Mouse (Mus musculus) Muller cell, postnatal 12 days (primary cell): ENCODE data around the gene Olfr223.
"Not testable (repeated sequence)": the region's sequence is repeated elsewhere in the genome, so short reads cannot be mapped to it uniquely, and the experiment has no call there.

Experiments
- DNase-seq: peaks from one replicate; pipeline ENCODE4 v3.0.0-alpha.2; 2015; ENCODE audit errors: inconsistent ontology term

Gene Olfr223

GRCm38 (mm10) chr11:59596950-59597349 is 3.9 kb upstream of the Olfr223 start:
- no peak for DNase-seq

GRCm38 (mm10) chr11:59596091-59596490 is 3.0 kb upstream of the Olfr223 start:
- DNase-seq = no peak

GRCm38 (mm10) chr11:59589496-59589895 is 3.6 kb downstream of the Olfr223 start:
- DNase-seq = no peak

GRCm38 (mm10) chr11:59584539-59584938 is 8.6 kb downstream of the Olfr223 start:
- DNase-seq = peak; percentile 18

- not testable (repeated sequence) for DNase-seq
Measured at GRCm38 (mm10) chr11:59576135-59576534, 17.0 kb downstream of the Olfr223 start, which contains the start of gene Olfr222. TSS of gene Olfr222 (minus strand) at chr11:59576235.

- DNase-seq = no peak
Measured at GRCm38 (mm10) chr11:59575726-59576125, 17.4 kb downstream of the Olfr223 start.

GRCm38 (mm10) chr11:59569306-59569705 is 23.8 kb downstream of the Olfr223 start:
- DNase-seq = peak; percentile 4

- no peak for DNase-seq
Measured at GRCm38 (mm10) chr11:59562837-59563236, 30.3 kb downstream of the Olfr223 start.

GRCm38 (mm10) chr11:59562336-59562735 is 30.8 kb downstream of the Olfr223 start:
- DNase-seq = no peak

GRCm38 (mm10) chr11:59560906-59561305 is 32.2 kb downstream of the Olfr223 start:
- no peak for DNase-seq

- no peak for DNase-seq
Measured at GRCm38 (mm10) chr11:59554535-59554934, 38.6 kb downstream of the Olfr223 start.

- no peak for DNase-seq
Measured at GRCm38 (mm10) chr11:59554127-59554526, 39.0 kb downstream of the Olfr223 start.

- DNase-seq = no peak
Measured at GRCm38 (mm10) chr11:59544005-59544404, 49.1 kb downstream of the Olfr223 start.

GRCm38 (mm10) chr11:59543376-59543775 is 49.7 kb downstream of the Olfr223 start:
- no peak for DNase-seq

GRCm38 (mm10) chr11:59542442-59542841 is 50.6 kb downstream of the Olfr223 start:
- no peak for DNase-seq

GRCm38 (mm10) chr11:59541324-59541723 is 51.8 kb downstream of the Olfr223 start, which contains the start of gene Nlrp3:
TSS of gene Nlrp3 (plus strand) at chr11:59541568.
- DNase-seq = no peak

- DNase-seq = no peak
Measured at GRCm38 (mm10) chr11:59540123-59540522, 53.0 kb downstream of the Olfr223 start.
